Mouse (Mus musculus) liver, adult 2 months (tissue): ENCODE measurements at regions not wholly inside any gene's neighbourhood (a gene's known extent, or its start where the extent isn't known, plus 50 kb on each side); places are given as distances from the start of the nearest gene placed in this dataset.

ENCODE experiments used
- CTCF ChIP-seq: fragments of 200-500 bp; IDR thresholded peaks from 2 replicates; pipeline ENCODE4 v1.5.1; 2011; ENCODE audit warnings: low read depth, low read length, control low read depth
- POLR2A ChIP-seq: fragments of 200-500 bp; IDR thresholded peaks from 2 replicates; pipeline ENCODE4 v1.6.1; 2011; ENCODE audit warnings: low read length, control low read depth; ENCODE audit not compliant: insufficient read depth; ENCODE audit errors: extremely low read depth

- no peak for TF ChIP-seq CTCF
- TF ChIP-seq POLR2A, result no peak
These were observed 122.4 kb upstream of the Wdr75 start for GRCm38 (mm10) chr1:45672443-45673156.
